Mouse (Mus musculus) brown adipose tissue, adult 24 weeks (tissue): ENCODE data around the gene Wfdc5. TPM values are rescaled to one million over a fixed set of nuclear protein-coding genes. Genes with fewer than 3 reads are reported as not detected.

Experiments
- H3K27ac ChIP-seq: fragments of 200-500 bp; replicated peaks from 2 replicates; pipeline ENCODE4 v1.5.1; 2012; ENCODE audit warnings: low read depth, mild to moderate bottlenecking, low read length
- H3K4me1 ChIP-seq: fragments of 200-500 bp; 2 replicates; pipeline ENCODE4 v1.6.1; 2012; ENCODE audit warnings: low read length, mixed read lengths; ENCODE audit not compliant: control insufficient read depth, insufficient read depth, insufficient read length
- H3K4me3 ChIP-seq: fragments of 200-500 bp; 2 replicates; pipeline ENCODE4 v1.5.1; 2012; ENCODE audit warnings: low read depth, mild to moderate bottlenecking, low read length, moderate library complexity; ENCODE audit not compliant: insufficient read depth
- polyA plus RNA-seq: library from polyadenylated mRNA; stranded (reverse); fragments of >200 nt; gene quantifications from 2 replicates; pipeline ENCODE4 v1.2.4, GENCODE M21; 2012; ENCODE audit not compliant: missing spikeins, insufficient read depth, insufficient read length

Gene Wfdc5
- polyA plus RNA-seq, 1 experiment, result not detected

- H3K4me1 ChIP-seq, result no peaks in the 10 kb centered on the region
- no peak overlapping the region for H3K4me3 ChIP-seq
- H3K27ac ChIP-seq, result no peak overlapping the region
These were observed 56.0 kb downstream of the Wfdc5 start for GRCm38 (mm10) chr2:164126533-164126955.

Other genes starting within 250 kb of the Wfdc5 start
- gene Ywhab, start 187.8 kb downstream of the Wfdc5 start, polyA plus RNA-seq, result 226 and 247 TPM in 2 replicates
- not detected in 2 replicates for gene Pabpc1l, start 157.3 kb downstream of the Wfdc5 start, polyA plus RNA-seq
- gene Stk4, start 112.4 kb downstream of the Wfdc5 start, polyA plus RNA-seq, result 16.8 and 17.8 TPM in 2 replicates
- gene Tomm34, start 111.6 kb downstream of the Wfdc5 start, polyA plus RNA-seq, result 16.4 and 21.0 TPM in 2 replicates
- not detected in 2 replicates for gene Kcns1, start 11.6 kb downstream of the Wfdc5 start, polyA plus RNA-seq
- gene Wfdc12, start 7.9 kb upstream of the Wfdc5 start, polyA plus RNA-seq, result not detected in 2 replicates
- gene Wfdc15a, start 17.4 kb upstream of the Wfdc5 start, polyA plus RNA-seq, result not detected in 2 replicates
- gene Wfdc15b, start 38.9 kb upstream of the Wfdc5 start, polyA plus RNA-seq, result not detected in 2 replicates
- gene Svs2, start 55.7 kb upstream of the Wfdc5 start, polyA plus RNA-seq, result not detected in 2 replicates
- not detected in 2 replicates for gene Svs3b, start 73.9 kb upstream of the Wfdc5 start, polyA plus RNA-seq
- not detected in 2 replicates for gene Svs4, start 95.7 kb upstream of the Wfdc5 start, polyA plus RNA-seq
- gene Svs3a, start 106.5 kb upstream of the Wfdc5 start, polyA plus RNA-seq, result not detected in 2 replicates
- gene Svs6, start 134.0 kb upstream of the Wfdc5 start, polyA plus RNA-seq, result not detected in 2 replicates
- not detected in 2 replicates for gene Svs5, start 150.0 kb upstream of the Wfdc5 start, polyA plus RNA-seq
- 2.6 TPM in 1 of 2 replicates, not detected in the other for gene Slpi, start 206.4 kb upstream of the Wfdc5 start, polyA plus RNA-seq
- gene Rbpjl, start 220.4 kb upstream of the Wfdc5 start, polyA plus RNA-seq, result not detected in 2 replicates
- 0.52 TPM in 1 of 2 replicates, not detected in the other for gene Matn4, start 222.4 kb upstream of the Wfdc5 start, polyA plus RNA-seq